Mouse (Mus musculus) liver, postnatal 0 days (tissue): ENCODE data around the gene Phf13.

Experiments used
- CTCF ChIP-seq: sonication (generic); IDR thresholded peaks from 2 replicates; pipeline ENCODE4 v1.5.1; 2016; ENCODE audit warnings: antibody characterized with exemption, low read depth
- EP300 ChIP-seq: IDR thresholded peaks from 2 replicates; pipeline ENCODE4 v1.6.1; 2016; ENCODE audit warnings: antibody characterized with exemption, low read depth, mild to moderate bottlenecking

DNA sequence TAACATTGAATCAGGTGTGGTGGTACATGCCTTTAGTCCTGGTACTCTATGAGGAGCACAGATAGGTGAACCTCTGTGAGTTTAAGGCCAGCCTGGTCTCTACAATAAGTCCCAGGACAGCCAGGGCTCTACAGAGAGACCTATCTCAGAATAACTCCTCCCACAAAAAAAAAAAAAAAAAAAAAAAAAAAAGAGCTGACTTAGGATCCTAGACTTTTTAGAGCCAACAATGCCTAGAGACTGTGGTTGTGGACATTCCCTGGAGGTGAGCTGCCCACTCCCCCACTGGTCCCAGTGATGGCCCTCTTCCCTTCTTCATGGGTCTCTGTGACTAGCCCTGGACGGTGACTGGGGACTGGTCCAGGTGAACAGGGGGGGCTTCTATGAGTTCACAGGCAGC is 40.3 kb downstream of the Phf13 start:
- TF ChIP-seq EP300 (no peak), CTCF (no peak)
